Mouse (Mus musculus) gastrocnemius, postnatal 14 days (tissue): ENCODE results near the gene Ugt1a5. TPM values are rescaled to one million over a fixed set of nuclear protein-coding genes. Genes with fewer than 3 reads are reported as not detected.

Source experiments
- total RNA-seq, 2 experiments: library from RNA; stranded (reverse); gene quantifications; 2 replicates each; pipeline ENCODE4 v1.2.3; 2021

Ugt1a5 gene
- total RNA-seq, 2 experiments from 2014 or later, result 0.14 to 0.33 TPM

Other genes starting within 250 kb of the Ugt1a5 start
- 10 to 100 TPM; 11.4 to 12.5 TPM for gene Usp40, start 157.5 kb upstream of the Ugt1a5 start, total RNA-seq
- gene Ugt1a10, start 110.6 kb upstream of the Ugt1a5 start, total RNA-seq, result not detected
- gene Ugt1a9, start 95.2 kb upstream of the Ugt1a5 start, total RNA-seq, result not detected
- gene Ugt1a8, start 78.2 kb upstream of the Ugt1a5 start, total RNA-seq, result not detected
- under 1 TPM; 0.60 to 0.94 TPM for gene Ugt1a7c, start 71.0 kb upstream of the Ugt1a5 start, total RNA-seq
- gene Ugt1a6b, start 62.8 kb upstream of the Ugt1a5 start, total RNA-seq, result under 1 TPM; 0.38 to 0.43 TPM
- 1 to 10 TPM; 2.1 to 2.4 TPM for gene Ugt1a6a, start 31.2 kb upstream of the Ugt1a5 start, total RNA-seq
- not detected for gene Ugt1a2, start 34.6 kb downstream of the Ugt1a5 start, total RNA-seq
- under 1 TPM; 0.22 to 0.39 TPM for gene Dnajb3, start 39.8 kb downstream of the Ugt1a5 start, total RNA-seq
- gene Ugt1a1, start 45.9 kb downstream of the Ugt1a5 start, total RNA-seq, result under 1 TPM in 1 of 2 experiments, not detected in 1; 0.12 TPM
- gene Mroh2a, start 61.0 kb downstream of the Ugt1a5 start, total RNA-seq, result not detected
- gene Hjurp, start 111.6 kb downstream of the Ugt1a5 start, total RNA-seq, result 10 to 100 TPM; 16.8 to 17.1 TPM
- not detected for gene Trpm8, start 111.6 kb downstream of the Ugt1a5 start, total RNA-seq
- gene Spp2, start 240.9 kb downstream of the Ugt1a5 start, total RNA-seq, result not detected